Mouse (Mus musculus) E14TG2a.4 (cell line): Measurements from ENCODE around the gene Fank1.

Experiments used
- CTCF ChIP-seq: conservative IDR thresholded peaks from 2 replicates; pipeline ENCODE4 v1.5.1; 2014; ENCODE audit warnings: low read length
- POU5F1 ChIP-seq: IDR thresholded peaks from 2 replicates; pipeline ENCODE4 v1.6.1; 2014; ENCODE audit warnings: low read length, borderline replicate concordance

DNA sequence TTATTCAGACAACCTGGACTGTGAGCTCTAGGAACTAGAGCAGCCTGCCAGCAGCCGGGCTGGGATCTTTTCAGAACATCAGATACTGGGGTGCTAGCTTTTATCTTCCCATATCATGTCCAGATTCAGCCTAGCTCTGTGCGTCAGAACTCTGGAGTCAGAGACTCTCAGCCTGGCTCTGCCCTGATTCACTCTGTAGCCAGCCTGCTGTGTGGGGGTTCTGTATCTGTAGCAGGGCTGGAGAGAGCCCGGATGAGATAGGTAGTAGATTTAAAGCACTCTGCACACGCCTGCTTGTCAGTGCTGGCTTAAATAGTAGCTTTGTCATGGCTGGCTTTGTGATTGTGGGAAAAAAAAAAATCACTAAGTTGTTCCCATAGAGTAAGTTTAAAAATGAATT, 51.9 kb downstream of the Fank1 start:
- no peak for TF ChIP-seq CTCF
- TF ChIP-seq POU5F1 = no peak
